Mouse (Mus musculus) G1E (cell line): ENCODE data around the gene Fam118b. TPM values are rescaled to one million over a fixed set of nuclear protein-coding genes. Genes with fewer than 3 reads are reported as not detected.
A peak's percentile ranks its signal among the peaks of the same experiment; 100 is the strongest.

Experiments
- ATAC-seq: 2 replicates; pipeline ENCODE4 v1.8.0; 2016; ENCODE audit warnings: mild to moderate bottlenecking; ENCODE audit not compliant: insufficient number of reproducible peaks, poor library complexity, low FRiP score, severe bottlenecking; ENCODE audit errors: extremely low read depth
- DNase-seq: peaks from one replicate; pipeline ENCODE4 v3.0.0; 2012; ENCODE audit warnings: low spot score
- H3K27me3 ChIP-seq: 2 replicates; pipeline ENCODE4 v1.6.1; 2012; ENCODE audit warnings: mild to moderate bottlenecking, low read length, inconsistent platforms; ENCODE audit not compliant: insufficient read depth
- H3K36me3 ChIP-seq: replicated peaks from 2 replicates; pipeline ENCODE3; 2012; ENCODE audit warnings: mild to moderate bottlenecking, inconsistent platforms
- H3K4me1 ChIP-seq: 2 replicates; pipeline ENCODE4 v1.6.1; 2012; ENCODE audit warnings: low read depth, low read length, inconsistent platforms, mixed read lengths; ENCODE audit not compliant: insufficient read depth
- H3K4me3 ChIP-seq: 2 replicates; pipeline ENCODE4 v1.5.1; 2012; ENCODE audit warnings: low read depth, mild to moderate bottlenecking, inconsistent platforms, low read length, moderate library complexity, mixed read lengths
- H3K9me3 ChIP-seq: replicated peaks from 2 replicates; pipeline ENCODE4 v1.6.1; 2012; ENCODE audit warnings: inconsistent platforms
- CTCF ChIP-seq: IDR thresholded peaks from 2 replicates; pipeline ENCODE4 v1.5.1; 2012; ENCODE audit warnings: low read depth, low read length, inconsistent platforms, mixed read lengths
- GATA1 ChIP-seq: IDR thresholded peaks from 2 replicates; pipeline ENCODE4 v1.6.1; 2012; ENCODE audit warnings: borderline replicate concordance, low read length, inconsistent platforms, mixed read lengths
- GATA2 ChIP-seq: IDR thresholded peaks from 2 replicates; pipeline ENCODE4 v1.6.1; 2012; ENCODE audit warnings: low read depth, low read length, inconsistent platforms, borderline replicate concordance
- POLR2AphosphoS5 ChIP-seq: IDR thresholded peaks from 2 replicates; pipeline ENCODE4 v1.6.1; 2012; ENCODE audit warnings: low read depth, low read length, inconsistent platforms; ENCODE audit not compliant: insufficient replicate concordance
- TAL1 ChIP-seq: conservative IDR thresholded peaks from 2 replicates; pipeline ENCODE4 v1.6.1; 2012; ENCODE audit warnings: low read depth, low read length, inconsistent platforms, mixed read lengths
- polyA plus RNA-seq: library from polyadenylated mRNA; stranded (reverse); fragments of >175 nt; gene quantifications from 2 replicates; pipeline ENCODE4 v1.2.3, GENCODE M21; 2012
- total RNA-seq, 2 experiments: library from RNA; stranded (forward) in 1 of 2; stranded (reverse) in 1 of 2; fragments of 200-1000 nt in 1 of 2; fragments of >200 nt in 1 of 2; fragmentation: Nextera tagmentation in 1 of 2; gene quantifications; 2 replicates each; pipeline ENCODE4 v1.2.3; 2014 to 2017

Fam118b gene
- total and polyA plus RNA-seq, 3 experiments, result 9.5 to 44.0 (median 38.7) TPM

- peaks cover 14% of the 10 kb centered on the region; the same call in 1 of the 2 replicates for H3K4me1 ChIP-seq
- ATAC-seq, result no peak
- no peaks in the 10 kb centered on the region for H3K9me3 ChIP-seq
- DNase-seq, result no peak
- H3K4me3 ChIP-seq, result no peak overlapping the region
- no peaks in the 10 kb centered on the region for H3K27me3 ChIP-seq
- peaks cover 87% of the 10 kb centered on the region for H3K36me3 ChIP-seq
- TF ChIP-seq GATA1 (no peak), TAL1 (no peak)
These were observed 49.6 kb downstream of the Fam118b start for GRCm38 (mm10) chr9:35217963-35218362.

GRCm38 (mm10) chr9:35211573-35212511 is 55.8 kb downstream of the Fam118b start:
- Histone ChIP-seq H3K36me3 (peaks cover 76% of the 10 kb centered on the region), H3K27me3 (no peaks in the 10 kb centered on the region), H3K4me3 (peak overlapping the region; percentile 99), H3K9me3 (no peaks in the 10 kb centered on the region), H3K4me1 (peaks cover 45% of the 10 kb centered on the region)
- no peak for ATAC-seq
- peak; percentile 13 for DNase-seq
- no peak for TF ChIP-seq CTCF
- TF ChIP-seq GATA2, result no peak
- no peak for TF ChIP-seq GATA1
- no peak for TF ChIP-seq POLR2AphosphoS5
- TF ChIP-seq TAL1, result no peak

GRCm38 (mm10) chr9:35210542-35211474 is 56.8 kb downstream of the Fam118b start, which contains the start of gene Foxred1:
Gene Foxred1, minus strand, starts transcription at chr9:35211055.
- peak within 1 kb of the TSS; percentile 99 for H3K4me3 ChIP-seq
- no peaks in the 10 kb centered on the region for H3K27me3 ChIP-seq
- no peaks in the 10 kb centered on the region for H3K9me3 ChIP-seq
- H3K36me3 ChIP-seq, result peaks cover 79% of the 10 kb centered on the region
- peak; percentile 99 for DNase-seq
- TF ChIP-seq POLR2AphosphoS5 (peak; percentile 73; the same call in 1 of the 2 replicates), GATA2 (no peak)
- ATAC-seq, result peak; percentile 98
- peaks cover 45% of the 10 kb centered on the region for H3K4me1 ChIP-seq

- DNase-seq (no peak), ATAC-seq (no peak)
- Histone ChIP-seq H3K9me3 (no peaks in the 10 kb centered on the region), H3K4me1 (peaks cover 48% of the 10 kb centered on the region), H3K27me3 (no peaks in the 10 kb centered on the region), H3K4me3 (no peak overlapping the region), H3K36me3 (peaks cover 64% of the 10 kb centered on the region)
- TF ChIP-seq POLR2AphosphoS5 (no peak), CTCF (no peak), GATA2 (no peak), GATA1 (no peak), TAL1 (no peak)
These were observed 63.2 kb downstream of the Fam118b start for GRCm38 (mm10) chr9:35204421-35204820.

GRCm38 (mm10) chr9:35203536-35203935 is 64.1 kb downstream of the Fam118b start:
- DNase-seq, result no peak
- ATAC-seq, result no peak
- Histone ChIP-seq H3K9me3 (no peaks in the 10 kb centered on the region), H3K36me3 (peaks cover 55% of the 10 kb centered on the region), H3K4me3 (no peak overlapping the region), H3K27me3 (no peaks in the 10 kb centered on the region), H3K4me1 (peaks cover 49% of the 10 kb centered on the region)
- TF ChIP-seq GATA2, result no peak

GRCm38 (mm10) chr9:35200529-35201060 is 67.0 kb downstream of the Fam118b start:
- Histone ChIP-seq H3K36me3 (peaks cover 33% of the 10 kb centered on the region), H3K4me3 (peak overlapping the region; percentile 78), H3K27me3 (no peaks in the 10 kb centered on the region), H3K4me1 (peaks cover 48% of the 10 kb centered on the region), H3K9me3 (no peaks in the 10 kb centered on the region)
- TF ChIP-seq TAL1 (0 out of 2 replicates have a peak, but pooled peaks have one; percentile 9), GATA1 (no peak), CTCF (no peak)
- DNase-seq, result peak; percentile 9
- ATAC-seq, result peak; percentile 46; the same call in 1 of the 2 replicates
